Mouse (Mus musculus) thymus, postnatal 36 days (tissue): Measurements from ENCODE around the gene 0610009B22Rik.
"Not testable (repeated sequence)": the region's sequence is repeated elsewhere in the genome, so short reads cannot be mapped to it uniquely, and the experiment has no call there.

Experiments used
- DNase-seq, 2 experiments: peaks; one replicate each; pipeline ENCODE4 v3.0.0; 2022; ENCODE audit warnings: mixed read lengths in 2 of 2

The 0610009B22Rik gene

GRCm38 (mm10) chr11:51688330-51689328, at the start of gene 0610009B22Rik:
Gene 0610009B22Rik, minus strand, starts transcription at chr11:51688874.
- DNase-seq: peak; percentile 98 to 100

- not testable (repeated sequence) for DNase-seq
Observed at GRCm38 (mm10) chr11:51734218-51734617, 45.5 kb upstream of the 0610009B22Rik start.

DNA sequence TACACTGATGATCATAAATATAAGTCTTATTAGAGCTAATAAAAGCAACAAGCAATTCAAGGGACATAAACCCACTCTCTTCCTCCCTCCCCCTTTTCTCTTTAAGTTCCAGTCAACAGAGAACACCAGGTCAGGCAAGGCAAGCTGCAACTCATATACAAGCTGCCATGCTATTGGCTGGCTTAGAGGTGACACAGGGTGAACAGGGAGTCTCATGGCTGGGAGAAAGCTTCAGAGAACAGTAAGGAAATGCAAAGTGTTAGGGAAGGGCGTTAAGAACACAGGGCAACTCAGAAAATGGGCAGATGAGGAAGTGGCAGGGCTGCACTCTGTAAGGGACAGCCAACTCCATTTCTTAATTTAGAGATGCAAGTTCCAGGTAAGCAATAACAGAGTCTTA, 44.2 kb upstream of the 0610009B22Rik start:
- no peak for DNase-seq

- no peak for DNase-seq
Observed at GRCm38 (mm10) chr11:51721066-51721465, 32.4 kb upstream of the 0610009B22Rik start.

- DNase-seq: no peak
Observed at GRCm38 (mm10) chr11:51707080-51707479, 18.4 kb upstream of the 0610009B22Rik start.

GRCm38 (mm10) chr11:51706451-51706850, 17.8 kb upstream of the 0610009B22Rik start:
- no peak for DNase-seq

GRCm38 (mm10) chr11:51703379-51703998, 14.8 kb upstream of the 0610009B22Rik start:
- DNase-seq: peak; percentile 14 to 24

- DNase-seq: no peak
Observed at GRCm38 (mm10) chr11:51702831-51703230, 14.2 kb upstream of the 0610009B22Rik start.

DNA sequence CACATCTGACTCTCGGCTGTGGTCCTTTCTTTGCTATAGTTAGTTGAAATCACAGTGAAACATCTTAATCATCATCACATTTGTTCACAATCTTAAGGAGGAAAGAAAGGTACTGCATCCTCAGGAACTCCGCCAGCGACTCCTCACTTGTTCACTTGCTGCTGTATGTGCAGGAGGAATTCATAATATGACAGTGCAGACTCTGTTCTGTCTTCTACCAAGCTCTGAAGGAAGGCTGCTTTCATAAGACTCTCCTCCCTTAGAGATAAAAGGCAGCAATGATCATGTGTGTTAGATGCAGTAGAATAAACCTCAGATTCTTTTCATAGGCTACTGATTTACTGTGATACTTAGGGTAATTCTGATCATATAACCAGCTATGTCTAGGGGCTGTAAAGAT, 6.3 kb upstream of the 0610009B22Rik start:
- DNase-seq: no peak

GRCm38 (mm10) chr11:51690597-51690996, 1.9 kb upstream of the 0610009B22Rik start:
- not testable (repeated sequence) for DNase-seq

GRCm38 (mm10) chr11:51689343-51689742, 669 bp upstream of the 0610009B22Rik start:
- DNase-seq: no peak

DNA sequence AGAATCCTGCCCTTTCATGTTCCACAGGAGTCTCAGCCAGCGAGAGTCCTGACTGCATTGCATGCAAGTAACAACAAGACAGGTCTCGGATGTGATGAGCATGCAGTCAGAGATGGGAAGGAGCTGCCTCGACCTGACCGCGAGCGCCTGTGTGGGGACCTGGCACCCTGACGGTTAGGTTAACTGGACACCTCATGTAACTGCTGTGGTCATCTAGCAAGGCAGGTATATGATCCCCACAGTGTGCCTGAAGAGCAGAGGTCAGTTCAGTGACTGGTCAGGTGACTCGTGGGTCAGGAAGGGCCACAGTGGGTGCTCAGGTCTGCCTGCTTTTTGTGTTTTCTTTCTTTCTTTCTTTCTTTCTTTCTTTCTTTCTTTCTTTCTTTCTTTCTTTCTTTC, 6.7 kb downstream of the 0610009B22Rik start:
- no peak for DNase-seq

DNA sequence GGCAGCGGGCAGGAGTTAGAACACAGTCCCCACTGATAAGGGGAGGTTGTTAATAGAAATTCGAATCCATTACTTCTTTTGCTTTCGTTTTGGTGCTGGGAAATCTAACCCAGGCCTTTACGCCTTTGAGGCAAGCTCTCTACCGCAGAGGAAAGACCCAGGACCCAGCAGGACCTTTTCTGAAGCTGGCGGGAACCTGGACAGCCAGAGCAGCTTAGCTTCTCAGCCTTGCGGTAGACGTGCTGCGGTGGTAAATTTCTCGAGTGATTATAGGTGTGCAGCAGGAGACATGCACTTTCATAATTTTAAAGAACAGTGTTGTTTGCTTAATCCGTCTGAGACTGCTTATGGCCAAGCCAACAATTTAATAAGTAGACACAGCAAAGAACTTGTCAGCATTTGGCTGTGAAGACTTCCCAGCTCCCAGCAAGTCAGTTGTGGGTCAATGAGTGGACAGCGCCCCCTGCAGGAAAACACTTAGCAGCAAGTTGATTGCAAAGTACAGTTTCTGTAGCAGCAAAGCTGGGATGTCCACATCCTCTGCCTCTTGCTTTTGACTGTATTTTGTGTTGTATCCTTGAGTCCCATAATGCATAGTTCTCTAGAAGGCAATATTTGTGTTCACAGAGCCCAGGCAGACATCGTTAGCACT, 7.2 kb downstream of the 0610009B22Rik start:
- DNase-seq: peak; percentile 85 to 88

- no peak for DNase-seq
Observed at GRCm38 (mm10) chr11:51679466-51679865, 9.2 kb downstream of the 0610009B22Rik start.

DNA sequence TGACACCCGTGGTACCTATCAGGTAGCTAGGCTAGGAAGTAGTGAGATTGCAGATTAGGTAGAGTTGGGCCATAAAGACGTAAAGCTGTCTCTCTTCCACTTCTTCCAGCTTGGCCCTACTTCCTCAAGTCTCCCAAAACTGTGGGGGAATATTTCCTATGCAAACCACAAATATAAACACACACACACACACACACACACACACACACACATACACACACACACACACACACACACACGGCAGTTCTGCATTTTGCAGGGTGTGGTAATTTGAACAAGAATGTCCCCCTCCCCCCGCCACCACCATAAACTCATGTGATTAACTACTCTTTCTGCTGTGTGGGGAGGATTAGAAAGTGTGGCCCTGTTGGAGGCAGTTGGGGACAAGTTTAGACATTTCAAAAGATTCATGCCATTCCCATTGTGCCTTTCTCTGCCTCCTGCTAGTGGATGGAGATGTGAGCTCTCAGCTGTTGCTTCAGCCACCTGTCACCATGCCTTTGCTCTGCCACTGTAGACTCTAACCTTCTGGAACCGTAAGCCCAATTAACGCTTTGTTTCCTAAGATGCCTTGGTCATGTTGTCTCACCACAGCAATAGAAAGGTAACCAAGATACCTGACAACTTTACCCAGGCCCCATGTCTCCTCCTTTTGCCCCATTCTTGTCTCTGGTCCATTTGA, 10.8 kb downstream of the 0610009B22Rik start:
- DNase-seq: no peak

DNA sequence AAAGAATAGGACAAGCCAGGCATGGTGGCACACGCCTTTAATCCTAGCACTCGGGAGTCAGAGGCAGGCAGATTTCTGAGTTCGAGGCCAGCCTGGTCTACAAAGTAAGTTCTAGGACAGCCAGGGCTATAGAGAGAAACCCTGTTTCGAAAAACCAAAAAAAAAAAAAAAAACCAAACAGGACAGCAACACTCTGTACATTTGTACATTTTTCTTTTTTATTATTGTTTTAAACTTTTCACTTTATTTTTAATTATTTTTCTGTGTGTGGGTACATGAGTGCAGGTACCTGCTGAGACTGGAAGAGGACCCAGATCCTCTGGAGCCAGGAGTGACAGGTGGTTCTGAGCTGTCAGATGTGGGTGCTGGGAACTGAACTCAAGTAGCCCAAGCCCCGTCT, 13.3 kb downstream of the 0610009B22Rik start:
- DNase-seq: no peak

GRCm38 (mm10) chr11:51673291-51673690, 15.4 kb downstream of the 0610009B22Rik start:
- DNase-seq: no peak

DNA sequence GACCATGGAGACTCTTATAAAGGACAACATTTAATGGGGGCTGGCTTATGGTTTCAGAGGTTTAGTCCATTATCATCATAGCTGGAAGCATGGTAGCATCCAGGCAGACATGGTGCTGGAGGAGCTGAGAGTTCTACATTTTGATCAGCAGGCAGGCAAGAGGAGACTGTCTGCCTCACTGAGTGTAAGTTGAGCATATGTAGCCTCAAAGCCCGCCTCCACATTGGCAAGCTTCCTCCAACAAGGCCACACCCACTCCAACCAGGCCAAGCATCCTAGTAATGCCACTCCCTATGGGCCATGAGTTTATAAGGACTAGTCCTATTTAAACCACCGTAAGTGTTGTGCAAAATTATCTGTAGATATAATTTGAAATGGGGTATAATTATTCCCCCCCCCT, 17.3 kb downstream of the 0610009B22Rik start:
- DNase-seq: no peak

- DNase-seq: no peak
Observed at GRCm38 (mm10) chr11:51670846-51671245, 17.8 kb downstream of the 0610009B22Rik start.

GRCm38 (mm10) chr11:51664747-51665146, 23.9 kb downstream of the 0610009B22Rik start:
- DNase-seq: not testable (repeated sequence)

DNA sequence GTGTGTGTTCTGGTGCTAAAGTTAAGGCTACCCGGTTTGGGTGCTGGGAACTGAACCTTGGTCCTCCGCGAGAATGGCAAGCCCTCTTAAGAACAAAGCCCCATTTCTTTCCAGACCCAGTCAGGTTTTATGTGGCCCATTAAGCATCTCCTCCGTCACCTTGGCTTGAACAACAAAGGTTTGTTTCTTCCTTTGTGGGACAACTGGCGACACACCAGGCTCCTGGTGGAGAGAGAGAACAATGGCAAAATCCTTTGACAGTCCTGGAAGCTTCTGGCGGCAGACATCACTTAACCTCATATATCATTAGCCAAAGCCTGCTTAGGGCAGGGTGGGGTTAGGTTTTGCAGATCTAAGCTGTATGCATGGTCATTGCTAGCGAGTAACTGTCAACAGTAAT, 26.0 kb downstream of the 0610009B22Rik start:
- no peak for DNase-seq

GRCm38 (mm10) chr11:51661867-51662365, 26.8 kb downstream of the 0610009B22Rik start:
- no peak for DNase-seq
